Mouse (Mus musculus) kidney, embryonic 16.5 days (tissue): ENCODE data around the gene Lpcat3. TPM values are rescaled to one million over a fixed set of nuclear protein-coding genes. Genes with fewer than 3 reads are reported as not detected.
A peak's percentile ranks its signal among the peaks of the same experiment; 100 is the strongest.

Source experiments
- ATAC-seq: fragments of 200-750 bp; cut with Nextera tagmentation; 2 replicates; pipeline ENCODE4 v1.8.0; 2017; ENCODE audit warnings: moderate TSS enrichment; ENCODE audit not compliant: low FRiP score, low TSS enrichment
- H3K27ac ChIP-seq: fragments of 300-500 bp; sonication (generic); 2 replicates; pipeline ENCODE4 v1.5.1; 2014; ENCODE audit warnings: low read length
- H3K27me3 ChIP-seq: fragments of 300-500 bp; sonication (generic); 2 replicates; pipeline ENCODE4 v1.6.1; 2014; ENCODE audit warnings: low read length, control low read depth, mixed read lengths; ENCODE audit not compliant: insufficient read depth
- H3K36me3 ChIP-seq: fragments of 300-500 bp; sonication (generic); 2 replicates; pipeline ENCODE4 v1.6.1; 2014; ENCODE audit warnings: low read length, control low read depth, mixed read lengths; ENCODE audit not compliant: insufficient read depth
- H3K4me1 ChIP-seq: fragments of 300-500 bp; sonication (generic); 2 replicates; pipeline ENCODE4 v1.6.1; 2014; ENCODE audit warnings: low read length, control low read depth, mixed read lengths; ENCODE audit not compliant: insufficient read depth
- H3K4me2 ChIP-seq: fragments of 300-500 bp; sonication (generic); replicated peaks from 2 replicates; pipeline ENCODE4 v1.6.1; 2014; ENCODE audit warnings: low read depth, low read length
- H3K4me3 ChIP-seq: fragments of 300-500 bp; sonication (generic); 2 replicates; pipeline ENCODE4 v1.5.1; 2014; ENCODE audit warnings: mild to moderate bottlenecking, low read length
- H3K9ac ChIP-seq: fragments of 300-500 bp; sonication (generic); replicated peaks from 2 replicates; pipeline ENCODE4 v1.6.1; 2014; ENCODE audit warnings: low read length
- H3K9me3 ChIP-seq: fragments of 300-500 bp; sonication (generic); 2 replicates; pipeline ENCODE4 v1.6.1; 2016; ENCODE audit warnings: low read length, control low read depth
- WGBS: fragments of 180-500 bp; shearing (Covaris S2); extraction: QIAGEN DNeasy Blood & Tissue Kit; methylation state at CpG from one replicate; pipeline ENCODE4 v1.1.7; 2014; 5-methylcytosine and 5-hydroxymethylcytosine counted together
- polyA plus RNA-seq: library from polyadenylated mRNA; unstranded; fragments of >200 nt; fragmentation: Nextera tagmentation; extraction: Ambion mirVana; gene quantifications from 2 replicates; pipeline ENCODE4 v1.2.1, GENCODE M21; 2015

The Lpcat3 gene
- polyA plus RNA-seq, 1 experiment from 2014 or later = 97.2 TPM

DNA sequence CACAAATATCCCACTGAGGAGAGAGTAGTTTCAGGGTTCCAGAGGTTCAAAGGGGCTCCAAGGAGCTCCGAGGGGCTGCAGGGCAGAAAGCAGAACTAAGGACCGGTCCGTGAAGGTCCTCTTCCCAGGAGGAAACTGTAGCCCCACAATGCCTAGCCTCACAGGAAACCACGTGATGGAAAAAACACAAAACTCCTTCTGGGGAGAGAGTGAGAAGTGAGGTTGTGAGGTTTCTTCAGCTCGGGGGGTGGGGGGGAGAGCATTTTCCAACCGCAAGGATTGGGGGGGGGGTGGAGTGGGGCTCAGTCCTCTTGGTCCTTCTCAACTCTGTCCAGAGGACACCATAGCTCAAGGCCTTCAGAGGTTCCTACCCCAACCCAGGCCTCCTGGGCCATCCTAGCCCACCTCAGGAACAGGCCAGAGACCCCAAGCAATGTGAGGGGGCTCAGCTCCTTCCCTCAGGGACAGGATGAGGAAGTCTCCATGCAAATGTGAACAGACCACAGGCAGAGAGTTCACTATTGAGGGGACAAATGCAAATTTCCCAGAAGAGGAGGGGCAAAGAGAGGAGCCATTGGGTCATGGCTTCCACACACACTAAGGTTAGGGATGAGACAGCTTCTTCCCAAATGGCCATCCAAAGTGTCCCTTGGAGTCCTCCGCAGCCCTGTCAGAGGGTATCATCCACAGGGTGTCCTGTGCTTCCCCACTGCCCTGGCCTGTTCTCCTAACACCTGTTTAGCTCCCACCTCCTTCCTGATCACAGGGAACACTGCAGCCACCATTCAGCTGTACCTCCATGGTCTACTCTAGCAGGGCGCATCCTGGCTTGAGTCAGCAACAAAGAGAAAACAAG, 67.3 kb downstream of the Lpcat3 start:
- Histone ChIP-seq H3K4me1 (peaks cover 9% of the 10 kb centered on the region), H3K9ac (no peak overlapping the region), H3K27ac (no peak overlapping the region), H3K4me2 (no peak overlapping the region), H3K4me3 (no peak overlapping the region), H3K27me3 (no peaks in the 10 kb centered on the region), H3K36me3 (no peaks in the 10 kb centered on the region), H3K9me3 (no peaks in the 10 kb centered on the region)
- 81% methylated on average over 8 of the region's 8 CpGs for WGBS
- ATAC-seq = no peak

- ATAC-seq = no peak
- no peak overlapping the region for H3K27ac ChIP-seq
- 87% methylated on average over 7 of the region's 7 CpGs for WGBS
- no peaks in the 10 kb centered on the region for H3K9me3 ChIP-seq
- no peak overlapping the region for H3K9ac ChIP-seq
- peaks cover 9% of the 10 kb centered on the region for H3K4me1 ChIP-seq
- H3K27me3 ChIP-seq = no peaks in the 10 kb centered on the region
- no peaks in the 10 kb centered on the region for H3K36me3 ChIP-seq
- no peak overlapping the region for H3K4me3 ChIP-seq
- no peak overlapping the region for H3K4me2 ChIP-seq
Observed at GRCm38 (mm10) chr6:124731038-124731437, 68.2 kb downstream of the Lpcat3 start.

DNA sequence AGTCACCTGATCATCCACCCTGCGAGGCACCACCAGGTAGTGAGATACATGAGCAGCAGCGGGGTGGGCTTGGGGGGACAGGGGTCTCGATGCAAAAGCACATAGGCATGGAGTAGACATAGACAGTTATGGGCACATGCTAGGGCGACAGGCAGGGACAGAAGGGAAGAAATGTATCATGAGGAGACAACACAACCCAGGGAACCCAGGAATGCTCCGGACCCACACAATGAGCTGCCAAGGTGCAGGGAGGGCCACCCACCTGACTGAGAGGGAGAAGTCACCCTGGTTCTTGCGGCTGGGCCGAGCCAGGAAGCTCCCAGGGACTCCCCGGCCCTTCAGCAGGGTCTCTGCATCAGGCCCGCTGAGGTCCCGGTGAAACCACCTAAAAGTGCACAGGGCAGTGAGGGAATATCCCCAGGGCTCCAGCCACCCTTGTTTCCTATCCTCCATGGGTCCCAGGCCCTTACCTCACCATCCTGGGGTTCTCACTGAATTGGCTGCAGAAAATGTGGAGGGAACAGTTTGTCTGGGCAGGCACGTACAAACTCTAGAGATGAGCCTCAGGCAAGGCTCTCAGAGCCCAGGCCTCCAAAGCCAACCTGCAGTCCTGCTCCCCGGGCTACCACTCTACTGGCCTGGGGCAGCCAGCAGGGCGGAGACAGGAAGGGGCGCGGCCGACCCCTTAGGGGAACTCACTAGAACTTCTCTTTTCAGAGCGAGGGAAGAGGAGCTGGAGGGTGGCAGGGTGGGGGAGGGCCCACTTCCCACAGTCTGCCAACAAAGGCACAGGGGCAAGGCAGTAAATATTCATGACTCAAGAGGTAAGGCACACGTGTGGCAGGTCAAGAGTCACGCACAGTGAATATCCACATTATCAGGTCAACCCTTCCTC, 69.9 kb downstream of the Lpcat3 start:
- no peaks in the 10 kb centered on the region for H3K9me3 ChIP-seq
- peak overlapping the region; percentile 22; the same call in 1 of the 2 replicates for H3K4me2 ChIP-seq
- peaks cover 9% of the 10 kb centered on the region for H3K4me1 ChIP-seq
- peak; percentile 63 for ATAC-seq
- H3K27ac ChIP-seq = peak overlapping the region; percentile 15; the same call in 1 of the 2 replicates
- no peaks in the 10 kb centered on the region for H3K27me3 ChIP-seq
- WGBS = 40% methylated on average over 19 of the region's 19 CpGs
- peak overlapping the region; percentile 55 for H3K9ac ChIP-seq
- H3K4me3 ChIP-seq = no peak overlapping the region
- H3K36me3 ChIP-seq = no peaks in the 10 kb centered on the region

DNA sequence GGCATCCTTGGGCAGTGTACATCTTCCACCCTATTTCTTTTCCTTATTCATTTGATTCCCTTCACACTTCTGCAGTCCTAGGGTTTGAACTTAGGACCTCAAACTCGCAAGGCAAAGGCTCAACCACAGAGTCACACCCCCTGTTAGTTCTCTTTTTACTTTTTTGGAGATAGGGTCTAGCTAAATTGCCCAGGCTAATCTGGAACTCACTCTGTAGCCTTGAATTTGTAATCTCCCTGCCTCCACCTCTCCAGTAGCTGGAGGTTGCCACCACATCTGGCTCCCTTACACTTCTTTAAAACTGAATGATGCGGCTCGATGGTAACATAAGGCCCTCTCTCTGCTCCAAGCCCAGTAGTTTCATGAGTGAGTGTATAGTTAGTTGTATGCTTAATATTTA, 71.6 kb downstream of the Lpcat3 start:
- H3K4me1 ChIP-seq = peaks cover 23% of the 10 kb centered on the region
- H3K4me2 ChIP-seq = no peak overlapping the region
- 87% methylated on average over 3 of the region's 3 CpGs for WGBS
- no peaks in the 10 kb centered on the region for H3K27me3 ChIP-seq
- 0 out of 2 replicates have a peak, but pooled peaks cover 3% of the 10 kb centered on the region for H3K36me3 ChIP-seq
- H3K27ac ChIP-seq = no peak overlapping the region
- H3K9me3 ChIP-seq = no peaks in the 10 kb centered on the region
- H3K4me3 ChIP-seq = no peak overlapping the region
- ATAC-seq = no peak
- no peak overlapping the region for H3K9ac ChIP-seq

- Histone ChIP-seq H3K4me3 (no peak overlapping the region), H3K4me1 (peaks cover 37% of the 10 kb centered on the region), H3K9me3 (no peaks in the 10 kb centered on the region), H3K4me2 (no peak overlapping the region), H3K36me3 (0 out of 2 replicates have a peak, but pooled peaks cover 3% of the 10 kb centered on the region), H3K27ac (no peak overlapping the region), H3K27me3 (no peaks in the 10 kb centered on the region), H3K9ac (no peak overlapping the region)
- WGBS = 83% methylated on average over 11 of the region's 11 CpGs
- ATAC-seq = no peak
Observed at GRCm38 (mm10) chr6:124737040-124737439, 74.2 kb downstream of the Lpcat3 start.

- WGBS = 15% methylated on average over 12 of the region's 15 CpGs
- Histone ChIP-seq H3K9ac (peak within 1 kb of the TSS; percentile 45; the same call in 1 of the 2 replicates), H3K27ac (peak within 1 kb of the TSS; percentile 99), H3K4me2 (peak within 1 kb of the TSS; percentile 33), H3K27me3 (no peaks in the 10 kb centered on the region), H3K4me3 (peak within 1 kb of the TSS; percentile 19; the same call in 1 of the 2 replicates), H3K4me1 (peaks cover 29% of the 10 kb centered on the region), H3K36me3 (peaks cover 12% of the 10 kb centered on the region; the same call in 1 of the 2 replicates), H3K9me3 (no peaks in the 10 kb centered on the region)
- peak; percentile 75 for ATAC-seq
Observed at GRCm38 (mm10) chr6:124738511-124739023, 75.7 kb downstream of the Lpcat3 start, which contains the start of gene Ptpn6. Ptpn6 (minus strand) TSS chr6:124738714.

DNA sequence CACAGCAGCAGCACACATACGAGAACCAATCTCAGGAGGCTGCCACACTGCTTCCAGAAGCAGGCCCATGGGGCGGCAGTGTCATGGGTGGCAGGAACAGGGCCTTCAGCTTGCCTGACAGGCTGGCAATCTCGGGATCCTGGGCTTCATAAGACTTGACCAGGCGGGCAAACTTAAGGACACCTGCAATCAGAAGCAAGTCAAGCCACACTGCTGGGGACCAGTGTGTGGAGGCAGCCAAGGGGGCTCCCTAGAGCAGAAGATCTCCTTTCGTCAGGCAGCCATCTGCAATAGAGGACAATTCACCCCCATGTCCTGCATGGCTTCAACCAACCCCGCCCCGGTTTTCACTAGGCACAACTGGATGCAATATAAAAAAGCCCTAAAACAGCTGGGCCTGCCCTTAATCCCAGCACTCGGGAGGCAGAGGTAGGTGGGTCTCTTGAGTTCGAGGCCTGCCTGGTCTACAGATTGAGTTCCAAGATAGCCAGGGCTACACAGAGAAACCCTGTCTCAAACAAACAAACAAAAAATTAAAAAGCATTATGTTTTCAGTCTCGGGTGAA, 76.5 kb downstream of the Lpcat3 start:
- no peak overlapping the region for H3K4me2 ChIP-seq
- no peak for ATAC-seq
- no peaks in the 10 kb centered on the region for H3K9me3 ChIP-seq
- peaks cover 29% of the 10 kb centered on the region for H3K4me1 ChIP-seq
- no peak overlapping the region for H3K4me3 ChIP-seq
- peak overlapping the region; percentile 99 for H3K27ac ChIP-seq
- WGBS = 81% methylated on average over 10 of the region's 10 CpGs
- peaks cover 13% of the 10 kb centered on the region; the same call in 1 of the 2 replicates for H3K36me3 ChIP-seq
- H3K27me3 ChIP-seq = no peaks in the 10 kb centered on the region
- peak overlapping the region; percentile 45; the same call in 1 of the 2 replicates for H3K9ac ChIP-seq

- peak overlapping the region; percentile 99 for H3K27ac ChIP-seq
- peak overlapping the region; percentile 89 for H3K9ac ChIP-seq
- under 1% methylated on average over 28 of the region's 29 CpGs for WGBS
- no peaks in the 10 kb centered on the region for H3K27me3 ChIP-seq
- H3K4me1 ChIP-seq = peaks cover 36% of the 10 kb centered on the region
- peak overlapping the region; percentile 78 for H3K4me2 ChIP-seq
- no peak; the same call in none of the 2 replicates for ATAC-seq
- peak overlapping the region; percentile 67 for H3K4me3 ChIP-seq
- no peaks in the 10 kb centered on the region for H3K9me3 ChIP-seq
- H3K36me3 ChIP-seq = peaks cover 13% of the 10 kb centered on the region; the same call in 1 of the 2 replicates
Observed at GRCm38 (mm10) chr6:124740211-124740887, 77.5 kb downstream of the Lpcat3 start.
